Mouse (Mus musculus) hindbrain, embryonic 12.5 days (tissue): ENCODE data around the gene Ccdc191. TPM values are rescaled to one million over a fixed set of nuclear protein-coding genes. Genes with fewer than 3 reads are reported as not detected.

Source experiments
- ATAC-seq: fragments of 200-750 bp; cut with Nextera tagmentation; 2 replicates; pipeline ENCODE4 v1.8.0; 2017; ENCODE audit warnings: moderate TSS enrichment; ENCODE audit not compliant: low FRiP score
- H3K27ac ChIP-seq: fragments of 300-500 bp; sonication (generic); 2 replicates; pipeline ENCODE4 v1.5.1; 2016; ENCODE audit warnings: mild to moderate bottlenecking
- H3K27me3 ChIP-seq: fragments of 300-500 bp; sonication (generic); 2 replicates; pipeline ENCODE4 v1.6.1; 2016; ENCODE audit warnings: mild to moderate bottlenecking
- H3K36me3 ChIP-seq: fragments of 300-500 bp; sonication (generic); 2 replicates; pipeline ENCODE4 v1.6.1; 2016; ENCODE audit warnings: mild to moderate bottlenecking
- H3K4me1 ChIP-seq: fragments of 300-500 bp; sonication (generic); 2 replicates; pipeline ENCODE4 v1.6.1; 2016
- H3K4me2 ChIP-seq: fragments of 300-500 bp; sonication (generic); replicated peaks from 2 replicates; pipeline ENCODE4 v1.6.1; 2016; ENCODE audit warnings: mild to moderate bottlenecking
- H3K4me3 ChIP-seq: fragments of 300-500 bp; sonication (generic); 2 replicates; pipeline ENCODE4 v1.5.1; 2016; ENCODE audit warnings: mild to moderate bottlenecking
- H3K9ac ChIP-seq: fragments of 300-500 bp; sonication (generic); 2 replicates; pipeline ENCODE4 v1.6.1; 2016; ENCODE audit warnings: mild to moderate bottlenecking, moderate library complexity
- H3K9me3 ChIP-seq: fragments of 300-500 bp; sonication (generic); replicated peaks from 2 replicates; pipeline ENCODE4 v1.6.1; 2016; ENCODE audit warnings: mild to moderate bottlenecking
- WGBS: fragments of 180-500 bp; shearing (Covaris S2); methylation state at CpG from one replicate; pipeline ENCODE4 v1.1.7; 2016; 5-methylcytosine and 5-hydroxymethylcytosine counted together
- polyA plus RNA-seq: library from polyadenylated mRNA; unstranded; fragments of >200 nt; fragmentation: Nextera tagmentation; extraction: Ambion mirVana; gene quantifications from 2 replicates; pipeline ENCODE4 v1.2.1, GENCODE M21; 2016

The Ccdc191 gene
- polyA plus RNA-seq, 1 experiment from 2014 or later: 11.2 TPM

- Histone ChIP-seq H3K36me3 (0 out of 2 replicates have a peak, but pooled peaks cover 4% of the 10 kb centered on the region), H3K9me3 (no peaks in the 10 kb centered on the region), H3K27ac (no peak overlapping the region), H3K4me3 (no peak overlapping the region), H3K4me2 (no peak overlapping the region), H3K9ac (no peak overlapping the region), H3K4me1 (peaks cover 5% of the 10 kb centered on the region; the same call in 1 of the 2 replicates), H3K27me3 (no peaks in the 10 kb centered on the region)
- WGBS: 90% methylated on average over 3 of the region's 3 CpGs
- ATAC-seq: no peak
These were observed 80.8 kb downstream of the Ccdc191 start for GRCm38 (mm10) chr16:43970426-43970825.

DNA sequence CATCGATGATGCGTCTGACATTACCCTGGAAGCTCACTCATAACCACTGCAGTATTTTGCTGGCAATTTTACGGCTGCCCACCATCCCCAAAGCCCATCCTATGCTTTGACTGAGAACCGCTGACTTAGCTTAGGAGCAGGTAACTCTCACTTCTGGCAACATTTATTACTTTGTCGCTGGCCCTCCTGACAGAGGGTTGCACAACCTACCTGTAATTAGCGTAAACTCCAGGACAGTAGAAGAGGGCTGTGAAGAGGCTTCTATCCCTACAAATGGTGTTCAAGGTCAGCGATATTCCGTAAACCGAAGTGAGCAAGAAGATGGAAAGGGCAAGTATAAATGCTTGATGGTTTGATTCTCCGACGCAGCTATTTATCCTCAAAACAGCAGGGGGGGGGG lies 81.6 kb downstream of the Ccdc191 start:
- Histone ChIP-seq H3K4me2 (no peak overlapping the region), H3K9me3 (no peaks in the 10 kb centered on the region), H3K27me3 (no peaks in the 10 kb centered on the region), H3K9ac (no peak overlapping the region), H3K4me1 (peaks cover 3% of the 10 kb centered on the region; the same call in 1 of the 2 replicates), H3K4me3 (no peak overlapping the region), H3K27ac (no peak overlapping the region), H3K36me3 (0 out of 2 replicates have a peak, but pooled peaks cover 4% of the 10 kb centered on the region)
- ATAC-seq: no peak
- 97% methylated on average over 11 of the region's 11 CpGs for WGBS

- H3K9me3 ChIP-seq: no peaks in the 10 kb centered on the region
- 94% methylated on average over 9 of the region's 9 CpGs for WGBS
- no peaks in the 10 kb centered on the region for H3K4me1 ChIP-seq
These were observed 82.1 kb downstream of the Ccdc191 start for GRCm38 (mm10) chr16:43971741-43972140.

GRCm38 (mm10) chr16:43972391-43972790 lies 82.8 kb downstream of the Ccdc191 start:
- Histone ChIP-seq H3K4me1 (no peaks in the 10 kb centered on the region), H3K27me3 (peaks cover under 1% of the 10 kb centered on the region), H3K4me3 (no peak overlapping the region), H3K9ac (no peak overlapping the region), H3K27ac (no peak overlapping the region), H3K4me2 (no peak overlapping the region), H3K9me3 (no peaks in the 10 kb centered on the region), H3K36me3 (no peaks in the 10 kb centered on the region)
- 93% methylated on average over 2 of the region's 2 CpGs for WGBS
- no peak for ATAC-seq

More at GRCm38 (mm10) chr16:43971741-43972140, 82.1 kb downstream of the Ccdc191 start:
- Histone ChIP-seq H3K36me3 (0 out of 2 replicates have a peak, but pooled peaks cover 1% of the 10 kb centered on the region), H3K4me2 (no peak overlapping the region), H3K27me3 (no peaks in the 10 kb centered on the region), H3K27ac (no peak overlapping the region), H3K4me3 (no peak overlapping the region), H3K9ac (no peak overlapping the region)
- ATAC-seq: no peak

GRCm38 (mm10) chr16:43973147-43973546 lies 83.5 kb downstream of the Ccdc191 start:
- ATAC-seq: no peak
- Histone ChIP-seq H3K4me2 (no peak overlapping the region), H3K27ac (no peak overlapping the region), H3K27me3 (peaks cover 7% of the 10 kb centered on the region), H3K4me1 (no peaks in the 10 kb centered on the region), H3K4me3 (no peak overlapping the region), H3K9me3 (no peaks in the 10 kb centered on the region), H3K36me3 (no peaks in the 10 kb centered on the region), H3K9ac (no peak overlapping the region)
- 95% methylated on average over 11 of the region's 11 CpGs for WGBS

GRCm38 (mm10) chr16:43973606-43974220 lies 84.1 kb downstream of the Ccdc191 start:
- no peak overlapping the region for H3K27ac ChIP-seq
- H3K4me2 ChIP-seq: no peak overlapping the region
- no peaks in the 10 kb centered on the region for H3K36me3 ChIP-seq
- WGBS: 76% methylated on average over 22 of the region's 22 CpGs
- no peaks in the 10 kb centered on the region for H3K4me1 ChIP-seq
- no peak overlapping the region for H3K4me3 ChIP-seq
- peaks cover 13% of the 10 kb centered on the region for H3K27me3 ChIP-seq
- no peak overlapping the region for H3K9ac ChIP-seq
- no peaks in the 10 kb centered on the region for H3K9me3 ChIP-seq
- no peak for ATAC-seq

GRCm38 (mm10) chr16:43979010-43979327 lies 89.4 kb downstream of the Ccdc191 start:
- WGBS: 19% methylated on average over 7 of the region's 7 CpGs
- Histone ChIP-seq H3K9me3 (no peaks in the 10 kb centered on the region), H3K36me3 (no peaks in the 10 kb centered on the region), H3K27ac (no peak overlapping the region), H3K4me3 (peak overlapping the region; percentile 71), H3K9ac (peak overlapping the region; percentile 62), H3K27me3 (peaks cover 32% of the 10 kb centered on the region), H3K4me2 (peak overlapping the region; percentile 100), H3K4me1 (peaks cover 7% of the 10 kb centered on the region)
- ATAC-seq: no peak

DNA sequence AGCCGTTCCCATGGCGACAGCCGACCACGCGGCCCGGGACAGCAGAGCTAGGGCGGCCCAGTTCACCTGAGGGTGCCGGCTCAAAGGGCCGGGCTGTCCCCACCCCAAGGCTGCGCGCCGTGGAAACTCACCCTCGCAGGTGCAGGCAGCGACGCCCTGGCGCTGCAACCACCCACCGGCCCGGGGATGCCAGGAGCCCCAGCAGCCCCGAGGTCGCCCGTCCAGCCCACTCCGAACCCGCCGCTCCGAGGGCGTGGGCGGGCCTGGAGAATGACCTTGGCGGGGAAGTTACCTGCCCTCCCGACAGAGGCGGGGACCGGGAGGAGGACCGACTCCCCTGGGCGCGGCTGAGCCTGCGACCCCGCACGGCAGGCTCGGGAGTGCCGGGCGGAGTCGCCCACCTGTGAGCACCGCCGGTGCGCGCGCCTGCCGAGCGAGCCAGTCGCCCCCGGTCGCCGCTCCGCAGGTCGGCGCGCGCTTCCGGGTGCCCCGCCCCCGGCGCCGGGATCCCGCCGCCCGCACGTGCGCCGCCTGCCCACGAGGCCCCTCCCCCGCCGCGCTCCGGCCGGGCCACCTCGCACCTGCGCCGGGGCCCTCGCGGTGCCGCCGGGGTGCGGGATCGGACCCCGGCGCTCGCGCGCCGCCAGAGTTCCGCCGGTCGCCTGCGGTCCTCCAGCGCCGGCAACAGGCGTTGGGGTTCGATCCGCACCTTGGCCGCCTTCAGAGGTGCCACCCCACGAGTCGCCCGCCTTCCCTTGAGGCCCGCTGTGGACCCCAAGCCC lies 89.9 kb downstream of the Ccdc191 start, which contains the start of gene Zdhhc23:
Zdhhc23 (minus strand) TSS at position 464 of the 782 bp plus-strand sequence.
- peak; percentile 88 for ATAC-seq
- peak within 1 kb of the TSS; percentile 71 for H3K4me3 ChIP-seq
- H3K9ac ChIP-seq: peak within 1 kb of the TSS; percentile 62
- no peaks in the 10 kb centered on the region for H3K9me3 ChIP-seq
- no peak within 1 kb of the TSS for H3K27ac ChIP-seq
- H3K4me2 ChIP-seq: peak within 1 kb of the TSS; percentile 100
- under 1% methylated on average over 81 of the region's 103 CpGs for WGBS
- H3K4me1 ChIP-seq: peaks cover 7% of the 10 kb centered on the region
- H3K36me3 ChIP-seq: no peaks in the 10 kb centered on the region
- H3K27me3 ChIP-seq: peaks cover 32% of the 10 kb centered on the region

DNA sequence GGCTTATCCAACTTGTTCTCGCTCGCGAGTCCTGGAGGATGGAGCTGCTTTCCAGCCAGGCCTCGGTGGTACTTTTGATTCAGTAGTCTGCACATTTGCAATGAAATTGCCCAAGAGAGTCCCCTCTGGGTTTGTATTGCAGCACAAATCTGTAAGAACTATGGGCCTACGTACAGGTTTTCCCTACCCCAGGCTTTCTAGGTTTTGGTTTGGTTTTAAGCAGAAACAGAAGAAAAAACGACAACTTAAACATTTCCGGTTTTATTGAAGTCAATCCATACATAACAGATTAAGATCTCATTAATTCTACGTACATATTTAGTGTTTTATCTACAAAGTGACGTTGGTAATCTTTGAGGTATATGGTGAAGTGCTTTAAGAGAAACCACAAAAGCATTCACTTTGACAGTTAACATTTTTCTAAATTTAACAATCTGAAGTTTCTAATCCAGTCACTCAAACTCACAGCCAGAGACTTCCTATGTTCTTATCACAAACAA lies 90.6 kb downstream of the Ccdc191 start:
- Histone ChIP-seq H3K9me3 (no peaks in the 10 kb centered on the region), H3K4me3 (peak overlapping the region; percentile 71), H3K36me3 (no peaks in the 10 kb centered on the region), H3K27me3 (peaks cover 32% of the 10 kb centered on the region), H3K4me2 (peak overlapping the region; percentile 100), H3K4me1 (peaks cover 7% of the 10 kb centered on the region), H3K9ac (peak overlapping the region; percentile 62), H3K27ac (no peak overlapping the region)
- WGBS: 33% methylated on average over 9 of the region's 9 CpGs
- no peak for ATAC-seq

DNA sequence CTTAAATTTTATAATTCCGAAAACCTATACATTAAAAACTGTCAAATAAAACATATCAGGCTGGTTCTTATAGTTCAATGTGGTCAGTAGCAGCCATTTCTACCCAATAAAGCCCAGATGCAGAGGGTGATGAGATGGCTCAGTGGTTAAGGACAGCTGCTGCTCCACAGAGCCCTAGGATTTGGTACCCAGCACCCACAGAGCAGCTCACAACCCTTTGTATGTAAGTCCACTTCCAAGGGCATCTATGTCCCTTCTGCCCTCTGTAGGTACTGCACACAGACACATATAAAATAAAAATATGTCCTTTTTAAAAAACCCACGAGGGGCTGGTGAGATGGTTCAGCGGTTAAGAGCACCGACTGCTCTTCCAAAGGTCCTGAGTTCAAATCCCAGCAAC lies 96.7 kb downstream of the Ccdc191 start:
- WGBS: 93% methylated on average over 4 of the region's 4 CpGs
- no peak overlapping the region for H3K27ac ChIP-seq
- ATAC-seq: no peak
- H3K9ac ChIP-seq: no peak overlapping the region
- no peak overlapping the region for H3K4me2 ChIP-seq
- H3K4me1 ChIP-seq: no peaks in the 10 kb centered on the region
- no peaks in the 10 kb centered on the region for H3K36me3 ChIP-seq
- H3K4me3 ChIP-seq: no peak overlapping the region
- no peaks in the 10 kb centered on the region for H3K9me3 ChIP-seq
- H3K27me3 ChIP-seq: no peaks in the 10 kb centered on the region

DNA sequence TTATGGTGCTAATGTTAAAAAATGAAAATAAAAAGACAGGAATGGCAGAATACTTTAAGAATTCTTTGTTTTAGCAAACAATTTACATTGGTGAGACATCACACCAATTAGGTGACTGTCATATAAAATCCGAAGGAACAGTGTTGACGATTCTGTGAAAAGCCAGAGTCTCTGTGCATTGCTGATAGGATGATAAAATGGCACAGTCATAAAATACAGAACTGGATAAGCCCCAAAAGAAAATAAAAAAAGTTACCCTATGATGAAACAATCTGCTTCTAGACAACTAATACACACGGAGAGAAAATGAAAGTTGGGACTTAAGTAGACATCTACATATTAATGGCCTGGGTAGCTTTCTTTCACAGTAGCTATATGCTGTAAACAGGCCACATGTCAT lies 105.0 kb downstream of the Ccdc191 start:
- Histone ChIP-seq H3K4me3 (no peak overlapping the region), H3K27me3 (no peaks in the 10 kb centered on the region), H3K4me2 (no peak overlapping the region), H3K9ac (no peak overlapping the region), H3K9me3 (no peaks in the 10 kb centered on the region), H3K4me1 (no peaks in the 10 kb centered on the region), H3K36me3 (no peaks in the 10 kb centered on the region), H3K27ac (no peak overlapping the region)
- WGBS: 85% methylated on average over 3 of the region's 3 CpGs
- ATAC-seq: no peak

DNA sequence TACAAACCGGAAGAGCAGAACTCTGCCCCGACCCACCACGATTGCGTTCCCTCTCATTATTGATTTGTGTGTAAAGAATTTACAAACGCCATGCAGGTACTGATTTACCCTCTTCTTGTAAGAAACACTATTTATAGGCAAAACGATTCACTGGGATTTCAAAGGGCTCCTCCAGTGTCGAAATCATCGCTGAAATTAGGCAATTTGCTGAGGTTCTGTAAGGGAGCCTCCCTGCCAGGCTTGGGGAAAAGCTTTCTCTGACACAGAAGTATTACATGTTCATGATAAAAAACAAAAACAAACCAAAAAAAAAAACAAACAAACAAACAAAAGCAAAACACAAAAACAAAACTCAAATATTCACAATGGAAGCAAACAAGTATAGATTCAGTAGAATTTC lies 109.5 kb downstream of the Ccdc191 start:
- H3K4me1 ChIP-seq: no peaks in the 10 kb centered on the region
- no peak for ATAC-seq
- no peaks in the 10 kb centered on the region for H3K36me3 ChIP-seq
- H3K9me3 ChIP-seq: no peaks in the 10 kb centered on the region
- H3K9ac ChIP-seq: no peak overlapping the region
- no peak overlapping the region for H3K27ac ChIP-seq
- no peak overlapping the region for H3K4me2 ChIP-seq
- H3K4me3 ChIP-seq: no peak overlapping the region
- 83% methylated on average over 8 of the region's 8 CpGs for WGBS
- no peaks in the 10 kb centered on the region for H3K27me3 ChIP-seq
